Mouse (Mus musculus): ENCODE data around the gene Fgfr2.

The Fgfr2 gene

GRCm38 (mm10) chr7:132803336-132803735, 319.8 kb downstream of the Fgfr2 start:
- no peak for DNase-seq (ENCODE audit: low spot score in 2 of 2)

- no peak for DNase-seq (ENCODE audit: low spot score in 2 of 2)
Measured at GRCm38 (mm10) chr7:132802691-132803090, 320.5 kb downstream of the Fgfr2 start.

- no peak for DNase-seq (ENCODE audit: low spot score in 2 of 2)
Measured at GRCm38 (mm10) chr7:132802066-132802465, 321.1 kb downstream of the Fgfr2 start.

- no peak for DNase-seq (ENCODE audit: low spot score in 2 of 2)
Measured at GRCm38 (mm10) chr7:132801509-132801908, 321.6 kb downstream of the Fgfr2 start.

GRCm38 (mm10) chr7:132800868-132801267, 322.3 kb downstream of the Fgfr2 start:
- no peak for DNase-seq (ENCODE audit: low spot score in 2 of 2)

- DNase-seq (ENCODE audit: low spot score in 2 of 2), result no peak
Measured at GRCm38 (mm10) chr7:132799119-132800016, 323.8 kb downstream of the Fgfr2 start.

- no peak for DNase-seq (ENCODE audit: low spot score in 2 of 2)
Measured at GRCm38 (mm10) chr7:132795141-132795540, 328.0 kb downstream of the Fgfr2 start.

GRCm38 (mm10) chr7:132793467-132793866, 329.7 kb downstream of the Fgfr2 start:
- no peak for DNase-seq (ENCODE audit: low spot score in 2 of 2)

- no peak for DNase-seq (ENCODE audit: low spot score in 2 of 2)
Measured at GRCm38 (mm10) chr7:132790447-132791219, 332.5 kb downstream of the Fgfr2 start.

- DNase-seq (ENCODE audit: low spot score in 2 of 2), result peak in 1 of 2 experiments; percentile 65
Measured at GRCm38 (mm10) chr7:132788826-132789225, 334.3 kb downstream of the Fgfr2 start.

- DNase-seq (ENCODE audit: low spot score in 2 of 2), result no peak
Measured at GRCm38 (mm10) chr7:132787496-132788190, 335.5 kb downstream of the Fgfr2 start.

- no peak for DNase-seq (ENCODE audit: low spot score in 2 of 2)
Measured at GRCm38 (mm10) chr7:132787022-132787421, 336.1 kb downstream of the Fgfr2 start.

- DNase-seq (ENCODE audit: low spot score in 2 of 2), result no peak
Measured at GRCm38 (mm10) chr7:132786522-132786921, 336.6 kb downstream of the Fgfr2 start.

GRCm38 (mm10) chr7:132786011-132786410, 337.1 kb downstream of the Fgfr2 start:
- DNase-seq (ENCODE audit: low spot score in 2 of 2), result no peak

- no peak for DNase-seq (ENCODE audit: low spot score in 2 of 2)
Measured at GRCm38 (mm10) chr7:132784101-132784500, 339.0 kb downstream of the Fgfr2 start.

GRCm38 (mm10) chr7:132781850-132782249, 341.3 kb downstream of the Fgfr2 start:
- DNase-seq (ENCODE audit: low spot score in 2 of 2), result no peak

GRCm38 (mm10) chr7:132781130-132781814, 341.9 kb downstream of the Fgfr2 start:
- DNase-seq (ENCODE audit: low spot score in 2 of 2), result no peak

GRCm38 (mm10) chr7:132780611-132781010, 342.5 kb downstream of the Fgfr2 start:
- no peak for DNase-seq (ENCODE audit: low spot score in 2 of 2)

- DNase-seq (ENCODE audit: low spot score in 2 of 2), result no peak
Measured at GRCm38 (mm10) chr7:132778630-132779029, 344.5 kb downstream of the Fgfr2 start.

- DNase-seq (ENCODE audit: low spot score in 2 of 2), result no peak
Measured at GRCm38 (mm10) chr7:132777728-132778453, 345.3 kb downstream of the Fgfr2 start.

- DNase-seq (ENCODE audit: low spot score in 2 of 2), result no peak
Measured at GRCm38 (mm10) chr7:132777117-132777516, 346.0 kb downstream of the Fgfr2 start.
